Comparison of ENCODE assay signal across 8 mouse cellular contexts in the genomic region with DNA sequence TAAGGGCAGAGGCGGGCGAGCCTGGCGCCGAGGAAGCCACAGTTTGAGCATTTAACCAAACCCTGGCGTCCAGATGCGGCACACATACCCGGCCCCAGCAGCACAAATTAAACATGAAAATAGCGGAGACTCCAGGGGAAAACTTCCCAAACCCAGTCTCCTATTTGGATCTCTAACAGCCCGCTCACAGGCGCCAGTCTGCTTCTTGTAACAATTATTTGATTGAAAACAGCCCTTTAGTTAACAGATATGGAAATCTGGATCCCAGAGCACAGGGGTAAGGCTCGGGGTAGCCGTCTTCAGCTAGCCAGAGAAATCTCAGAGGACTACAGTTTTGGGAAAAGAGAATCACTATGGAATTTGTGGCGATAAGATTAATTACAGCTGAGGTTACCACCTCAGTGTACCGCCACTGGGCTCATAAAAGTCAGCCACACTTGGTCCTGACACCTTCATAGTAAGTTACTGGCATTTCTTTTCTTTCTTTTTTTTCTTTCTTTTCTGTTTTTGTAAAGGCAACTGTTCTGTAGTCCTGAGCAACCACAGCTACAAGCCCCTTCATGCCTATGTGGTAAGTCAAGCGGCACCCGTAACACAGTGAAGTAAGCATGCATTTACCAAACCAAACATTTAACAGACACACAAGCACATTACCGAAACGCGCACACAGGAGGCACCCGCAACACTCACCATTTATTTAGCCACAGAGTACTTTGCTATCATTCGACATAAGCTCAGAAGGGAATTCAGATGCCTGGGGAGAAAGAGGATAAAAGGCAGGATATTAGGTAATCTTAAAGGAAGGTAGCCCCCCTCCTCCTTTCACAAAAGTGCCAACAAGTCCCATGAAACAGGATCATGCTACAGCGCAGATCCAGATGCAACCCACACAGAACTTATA. TPM values are rescaled to one million over a fixed set of nuclear protein-coding genes. Genes with fewer than 3 reads are reported as not detected.
DNase-seq lines count a peak whose midpoint lies in the region; ATAC-seq and TF ChIP-seq lines count a peak whose summit lies in the region.

No protein-coding gene starts in this region.

- peak overlapping the region; percentile 44 for H3K9ac ChIP-seq in ES-Bruce4 (ENCODE audit: low read depth, poor library complexity, severe bottlenecking)
- H3K9ac ChIP-seq in embryonic facial prominence, embryonic 13.5 days, result peak overlapping the region; percentile 96
- H3K9ac ChIP-seq in limb, embryonic 12.5 days (replicated peaks), result peak overlapping the region; percentile 78

- WGBS in embryonic facial prominence, embryonic 13.5 days, result under 1% methylated on average over 22 of the region's 22 CpGs
- WGBS in limb, embryonic 12.5 days, result under 1% methylated on average over 22 of the region's 22 CpGs

- H3K27me3 ChIP-seq in ES-Bruce4 (ENCODE audit: control insufficient read depth, insufficient read depth, low read length, poor library complexity, severe bottlenecking), result peaks cover 3% of the 10 kb centered on the region; the same call in 1 of the 2 replicates
- H3K27me3 ChIP-seq in embryonic facial prominence, embryonic 13.5 days, result no peaks in the 10 kb centered on the region
- no peaks in the 10 kb centered on the region for H3K27me3 ChIP-seq in limb, embryonic 12.5 days

- intact Hi-C loops in left cerebral cortex, adult 2 months (cut with DNase I), result loop anchor here (5.0 to 10.0 kb wide), 7 partner anchors 247 to 997 kb away; no protein-coding TSS in a partner anchor
- intact Hi-C loops in left cerebral cortex, postnatal 4 days (cut with DNase I), result loop anchor here (5.0 to 10.0 kb wide), 4 partner anchors 400 to 1132 kb away; no protein-coding TSS in a partner anchor

- H3K4me3 ChIP-seq in left cerebral cortex, adult 2 months, result peak overlapping the region; percentile 65
- H3K4me3 ChIP-seq in ES-Bruce4 (ENCODE audit: low read depth, low read length), result peak overlapping the region; percentile 89
- H3K4me3 ChIP-seq in embryonic facial prominence, embryonic 13.5 days, result peak overlapping the region; percentile 96
- H3K4me3 ChIP-seq in limb, embryonic 12.5 days (replicated peaks), result peak overlapping the region; percentile 59

- no peak; the same call in 1 of the 2 replicates for TF ChIP-seq CTCF in left cerebral cortex, adult 2 months (IDR thresholded peaks at IDR 0.05)
- no peak for TF ChIP-seq CTCF in ES-Bruce4 (IDR thresholded peaks at IDR 0.05; ENCODE audit: low read depth, low read length)

- H3K36me3 ChIP-seq in ES-Bruce4 (ENCODE audit: control insufficient read depth, insufficient read depth, low read length, poor library complexity, severe bottlenecking), result no peaks in the 10 kb centered on the region
- H3K36me3 ChIP-seq in embryonic facial prominence, embryonic 13.5 days, result 0 out of 2 replicates have a peak, but pooled peaks cover 4% of the 10 kb centered on the region
- H3K36me3 ChIP-seq in limb, embryonic 12.5 days, result no peaks in the 10 kb centered on the region

- peaks cover 3% of the 10 kb centered on the region for H3K4me1 ChIP-seq in ES-Bruce4 (ENCODE audit: control insufficient read depth, insufficient read depth, low read length)
- peaks cover 33% of the 10 kb centered on the region for H3K4me1 ChIP-seq in embryonic facial prominence, embryonic 13.5 days
- peaks cover 38% of the 10 kb centered on the region for H3K4me1 ChIP-seq in limb, embryonic 12.5 days (replicated peaks)

- peak overlapping the region; percentile 90 for H3K27ac ChIP-seq in left cerebral cortex, adult 2 months
- no peak overlapping the region for H3K27ac ChIP-seq in ES-Bruce4 (ENCODE audit: insufficient read depth, low read length)
- peak overlapping the region; percentile 95 for H3K27ac ChIP-seq in embryonic facial prominence, embryonic 13.5 days
- H3K27ac ChIP-seq in limb, embryonic 12.5 days, result peak overlapping the region; percentile 99

- TF ChIP-seq POLR2A in ES-Bruce4 (IDR thresholded peaks at IDR 0.05; ENCODE audit: insufficient read depth, low read length), result no peak

- ATAC-seq in embryonic facial prominence, embryonic 13.5 days (ENCODE audit: insufficient number of reproducible peaks, insufficient read depth, low FRiP score, low TSS enrichment, low read depth), result no peak
- ATAC-seq in limb, embryonic 12.5 days (ENCODE audit: insufficient number of reproducible peaks, insufficient read depth, low FRiP score, low TSS enrichment, low read depth), result no peak
- no peak for ATAC-seq in erythroid progenitor cell, adult 5-6 weeks (replicated peaks; ENCODE audit: low FRiP score, poor library complexity, severe bottlenecking)

- no peaks in the 10 kb centered on the region for H3K9me3 ChIP-seq in ES-Bruce4 (replicated peaks; ENCODE audit: control insufficient read depth, insufficient read depth, low read length, poor library complexity, severe bottlenecking)
- H3K9me3 ChIP-seq in embryonic facial prominence, embryonic 13.5 days, result no peaks in the 10 kb centered on the region
- H3K9me3 ChIP-seq in limb, embryonic 12.5 days, result no peaks in the 10 kb centered on the region

- DNase-seq in left cerebral cortex, adult 2 months (ENCODE audit: extremely low spot score in 1 of 2, low spot score in 2 of 2), result peak in 1 of 2 experiments; percentile 26
- no peak for DNase-seq in left cerebral cortex, postnatal 4 days
- DNase-seq in heart, postnatal 4 days, result peak; percentile 18
- peak; percentile 67 for DNase-seq in naive thymus-derived CD4-positive, alpha-beta T cell, adult 2 months (ENCODE audit: low read depth)

- peak overlapping the region; percentile 84 for H3K4me2 ChIP-seq in embryonic facial prominence, embryonic 13.5 days
- peak overlapping the region; percentile 80 for H3K4me2 ChIP-seq in limb, embryonic 12.5 days

- no peak for TF ChIP-seq EP300 in ES-Bruce4 (IDR thresholded peaks at IDR 0.05; ENCODE audit: insufficient read depth, low read depth, low read length)

RNA-seq across cellular contexts. Expression of a gene that starts 2.1 kb away (rescaled TPM):
- 100 to 1,000 TPM; 140 to 167 TPM for total RNA-seq in left cerebral cortex, adult 2 months (2021)
- 100 to 1,000 TPM; 174 to 182 TPM for total RNA-seq in left cerebral cortex, postnatal 4 days (2021)
- polyA plus RNA-seq in ES-Bruce4 (2011; ENCODE audit: insufficient read depth, insufficient read length, low read depth, missing spikeins), result 66.7 and 67.0 TPM in 2 replicates
- 494 and 543 TPM in 2 replicates for polyA plus RNA-seq in embryonic facial prominence, embryonic 13.5 days (2015; fragmentation: Nextera tagmentation; extraction: Ambion mirVana)
- 10 to 100 TPM; 35.5 to 38.2 TPM for total RNA-seq in heart, postnatal 4 days (2021)
- 370 and 373 TPM in 2 replicates for polyA plus RNA-seq in limb, embryonic 12.5 days (2016; fragmentation: Nextera tagmentation; extraction: Ambion mirVana)
- 37.5 and 40.7 TPM in 2 replicates for total RNA-seq in erythroid progenitor cell, adult 5-6 weeks (2015; ENCODE audit: low replicate concordance)
- total RNA-seq in erythroid progenitor cell, adult 5-6 weeks (2017; ENCODE audit: low replicate concordance), result 10.3 and 13.1 TPM in 2 replicates

Comparison
In these comparisons a context has a peak if more than half of its experiments do, and no peak if none do; other contexts are left out.
1. H3K9ac ChIP-seq: peak in every context shown above with its lines; median percentile 96 in embryonic facial prominence, embryonic 13.5 days; 78 in limb, embryonic 12.5 days; 44 in ES-Bruce4.